Mouse (Mus musculus) liver, embryonic 16.5 days (tissue): ENCODE data around the gene Tm9sf3. TPM values are rescaled to one million over a fixed set of nuclear protein-coding genes. Genes with fewer than 3 reads are reported as not detected.

Experiments
- ATAC-seq: fragments of 200-750 bp; cut with Nextera tagmentation; 2 replicates; pipeline ENCODE4 v1.8.0; 2017; ENCODE audit warnings: low read depth, mild to moderate bottlenecking, moderate number of reproducible peaks, moderate library complexity
- H3K27ac ChIP-seq: fragments of 300-500 bp; sonication (generic); 2 replicates; pipeline ENCODE4 v1.5.1; 2014; ENCODE audit warnings: mild to moderate bottlenecking, low read length
- H3K27me3 ChIP-seq: fragments of 300-500 bp; sonication (generic); 2 replicates; pipeline ENCODE4 v1.6.1; 2014; ENCODE audit warnings: low read depth, low read length, mixed read lengths; ENCODE audit not compliant: control insufficient read depth, insufficient read depth
- H3K36me3 ChIP-seq: fragments of 300-500 bp; sonication (generic); 2 replicates; pipeline ENCODE4 v1.6.1; 2014; ENCODE audit warnings: mild to moderate bottlenecking; ENCODE audit not compliant: control insufficient read depth, insufficient read depth
- H3K4me1 ChIP-seq: fragments of 300-500 bp; sonication (generic); 2 replicates; pipeline ENCODE4 v1.6.1; 2014; ENCODE audit warnings: low read depth, low read length, mixed read lengths; ENCODE audit not compliant: control insufficient read depth
- H3K4me2 ChIP-seq: fragments of 300-500 bp; sonication (generic); 2 replicates; pipeline ENCODE4 v1.6.1; 2014; ENCODE audit warnings: low read depth, low read length, mixed read lengths
- H3K4me3 ChIP-seq: fragments of 300-500 bp; sonication (generic); 2 replicates; pipeline ENCODE4 v1.5.1; 2014; ENCODE audit warnings: low read depth, mild to moderate bottlenecking, low read length
- H3K9ac ChIP-seq: fragments of 300-500 bp; sonication (generic); 2 replicates; pipeline ENCODE4 v1.6.1; 2014; ENCODE audit warnings: low read depth, low read length
- H3K9me3 ChIP-seq: fragments of 300-500 bp; sonication (generic); replicated peaks from 2 replicates; pipeline ENCODE4 v1.6.1; 2016; ENCODE audit warnings: low read length; ENCODE audit not compliant: control insufficient read depth
- whole genome bisulfite sequencing: fragments of 180-500 bp; shearing (Covaris S2); extraction: QIAGEN DNeasy Blood & Tissue Kit; methylation state at CpG from one replicate; pipeline ENCODE4 v1.1.7; 2014; ENCODE audit not compliant: insufficient replicate concordance; 5-methylcytosine and 5-hydroxymethylcytosine counted together
- polyA plus RNA-seq: library from polyadenylated mRNA; unstranded; fragments of >200 nt; fragmentation: Nextera tagmentation; extraction: Ambion mirVana; gene quantifications from 2 replicates; pipeline ENCODE4 v1.2.1, GENCODE M21; 2015

Tm9sf3 gene
- polyA plus RNA-seq, 1 experiment from 2014 or later, result 49.2 TPM

- Histone ChIP-seq H3K9me3 (no peaks in the 10 kb centered on the region), H3K4me2 (no peak overlapping the region), H3K36me3 (peaks cover 3% of the 10 kb centered on the region; the same call in 1 of the 2 replicates), H3K4me3 (no peak overlapping the region), H3K27ac (no peak overlapping the region), H3K4me1 (no peaks in the 10 kb centered on the region), H3K27me3 (no peaks in the 10 kb centered on the region), H3K9ac (no peak overlapping the region)
- WGBS, result 71% methylated on average over 6 of the region's 6 CpGs
- no peak for ATAC-seq
These were observed 24.8 kb upstream of the Tm9sf3 start for GRCm38 (mm10) chr19:41288568-41288967.

GRCm38 (mm10) chr19:41287224-41287623, 23.4 kb upstream of the Tm9sf3 start:
- ATAC-seq, result no peak
- 70% methylated on average over 7 of the region's 7 CpGs for WGBS
- Histone ChIP-seq H3K4me2 (no peak overlapping the region), H3K4me3 (no peak overlapping the region), H3K9ac (no peak overlapping the region), H3K9me3 (no peaks in the 10 kb centered on the region), H3K36me3 (peaks cover 3% of the 10 kb centered on the region; the same call in 1 of the 2 replicates), H3K27me3 (no peaks in the 10 kb centered on the region), H3K27ac (no peak overlapping the region), H3K4me1 (no peaks in the 10 kb centered on the region)

GRCm38 (mm10) chr19:41284515-41284914, 20.7 kb upstream of the Tm9sf3 start:
- Histone ChIP-seq H3K27ac (no peak overlapping the region), H3K9me3 (no peaks in the 10 kb centered on the region), H3K36me3 (no peaks in the 10 kb centered on the region), H3K4me1 (no peaks in the 10 kb centered on the region; the same call in 1 of the 2 replicates), H3K27me3 (no peaks in the 10 kb centered on the region), H3K4me2 (no peak overlapping the region), H3K4me3 (no peak overlapping the region), H3K9ac (no peak overlapping the region)
- ATAC-seq, result no peak
- WGBS, result 47% methylated on average over 6 of the region's 6 CpGs

GRCm38 (mm10) chr19:41282718-41283117, 18.9 kb upstream of the Tm9sf3 start:
- no peak for ATAC-seq
- no peak overlapping the region for H3K9ac ChIP-seq
- H3K36me3 ChIP-seq, result no peaks in the 10 kb centered on the region
- H3K4me3 ChIP-seq, result no peak overlapping the region
- no peaks in the 10 kb centered on the region for H3K27me3 ChIP-seq
- no peak overlapping the region for H3K4me2 ChIP-seq
- H3K27ac ChIP-seq, result no peak overlapping the region
- WGBS, result 25% methylated on average over 5 of the region's 5 CpGs
- no peaks in the 10 kb centered on the region for H3K9me3 ChIP-seq
- no peaks in the 10 kb centered on the region; the same call in 1 of the 2 replicates for H3K4me1 ChIP-seq

- H3K9me3 ChIP-seq, result no peaks in the 10 kb centered on the region
- H3K27ac ChIP-seq, result no peak overlapping the region
- ATAC-seq, result no peak
- no peaks in the 10 kb centered on the region for H3K36me3 ChIP-seq
- H3K9ac ChIP-seq, result no peak overlapping the region
- H3K4me3 ChIP-seq, result no peak overlapping the region
- no peaks in the 10 kb centered on the region for H3K27me3 ChIP-seq
- H3K4me1 ChIP-seq, result no peaks in the 10 kb centered on the region; the same call in 1 of the 2 replicates
- H3K4me2 ChIP-seq, result no peak overlapping the region
- 59% methylated on average over 4 of the region's 4 CpGs for WGBS
These were observed 18.4 kb upstream of the Tm9sf3 start for GRCm38 (mm10) chr19:41282216-41282615.

- H3K4me1 ChIP-seq, result peaks cover 5% of the 10 kb centered on the region
- no peak for ATAC-seq
- no peak overlapping the region for H3K9ac ChIP-seq
- H3K4me2 ChIP-seq, result no peak overlapping the region
- H3K27me3 ChIP-seq, result no peaks in the 10 kb centered on the region
- H3K27ac ChIP-seq, result no peak overlapping the region
- no peak overlapping the region for H3K4me3 ChIP-seq
- H3K36me3 ChIP-seq, result no peaks in the 10 kb centered on the region
- 63% methylated on average over 8 of the region's 8 CpGs for WGBS
- H3K9me3 ChIP-seq, result no peaks in the 10 kb centered on the region
These were observed 16.0 kb upstream of the Tm9sf3 start for GRCm38 (mm10) chr19:41279724-41280244.

- Histone ChIP-seq H3K9me3 (no peaks in the 10 kb centered on the region), H3K27ac (no peak overlapping the region), H3K4me2 (no peak overlapping the region), H3K9ac (no peak overlapping the region), H3K27me3 (no peaks in the 10 kb centered on the region), H3K4me1 (peaks cover 5% of the 10 kb centered on the region), H3K4me3 (no peak overlapping the region), H3K36me3 (peaks cover 7% of the 10 kb centered on the region)
- WGBS, result 51% methylated on average over 7 of the region's 7 CpGs
- ATAC-seq, result no peak
These were observed 14.8 kb upstream of the Tm9sf3 start for GRCm38 (mm10) chr19:41278606-41279005.

- H3K36me3 ChIP-seq, result peaks cover 7% of the 10 kb centered on the region
- peaks cover 5% of the 10 kb centered on the region for H3K4me1 ChIP-seq
- H3K27ac ChIP-seq, result no peak overlapping the region
- peak overlapping the region; percentile 35; the same call in 1 of the 2 replicates for H3K4me2 ChIP-seq
- no peaks in the 10 kb centered on the region for H3K9me3 ChIP-seq
- no peak overlapping the region for H3K4me3 ChIP-seq
- no peaks in the 10 kb centered on the region for H3K27me3 ChIP-seq
- WGBS, result 42% methylated on average over 3 of the region's 3 CpGs
- peak; percentile 74 for ATAC-seq
- no peak overlapping the region for H3K9ac ChIP-seq
These were observed 11.8 kb upstream of the Tm9sf3 start for GRCm38 (mm10) chr19:41275588-41275987.

GRCm38 (mm10) chr19:41270906-41271305, 7.1 kb upstream of the Tm9sf3 start:
- ATAC-seq, result no peak
- Histone ChIP-seq H3K27ac (no peak overlapping the region), H3K4me3 (no peak overlapping the region), H3K4me1 (peaks cover 5% of the 10 kb centered on the region), H3K27me3 (no peaks in the 10 kb centered on the region), H3K9ac (no peak overlapping the region), H3K4me2 (no peak overlapping the region), H3K9me3 (no peaks in the 10 kb centered on the region), H3K36me3 (peaks cover 7% of the 10 kb centered on the region)
- WGBS, result 65% methylated on average over 7 of the region's 7 CpGs
